Mouse (Mus musculus) T-cell, adult 66 days (primary cell): ENCODE measurements around the gene Cyp3a57. TPM values are rescaled to one million over a fixed set of nuclear protein-coding genes. Genes with fewer than 3 reads are reported as not detected.

ENCODE experiments used
- total RNA-seq, 2 experiments: library from RNA; stranded (reverse); gene quantifications; 3 replicates in 1 of 2; 4 replicates in 1 of 2; pipeline ENCODE4 v1.2.4; 2023

Gene Cyp3a57
- not detected for total RNA-seq

GRCm38 (mm10) chr5:145344941-145345340 lies at the start of gene Cyp3a57:
TSS of gene Cyp3a57 (plus strand) at chr5:145345279.

Other genes with a start within 250 kb of the Cyp3a57 start
- 100 to 1,000 TPM; 450 to 477 TPM for gene Arpc1b, start 231.1 kb upstream of the Cyp3a57 start, total RNA-seq
- gene Pdap1, start 205.0 kb upstream of the Cyp3a57 start, total RNA-seq: 10 to 100 TPM; 44.9 to 52.9 TPM
- gene Bud31, start 204.9 kb upstream of the Cyp3a57 start, total RNA-seq: 100 to 1,000 TPM; 211 to 259 TPM
- gene Ptcd1, start 178.2 kb upstream of the Cyp3a57 start, total RNA-seq: 10 to 100 TPM; 20.8 to 26.3 TPM
- 10 to 100 TPM; 42.1 to 48.9 TPM for gene Cpsf4, start 178.1 kb upstream of the Cyp3a57 start, total RNA-seq
- gene Atp5j2, start 153.2 kb upstream of the Cyp3a57 start, total RNA-seq: 100 to 1,000 TPM; 172 to 185 TPM
- 10 to 100 TPM; 41.0 to 41.3 TPM for gene Zkscan14, start 143.4 kb upstream of the Cyp3a57 start, total RNA-seq
- 10 to 100 TPM in 1 of 2 experiments, 1 to 10 TPM in 1; 8.2 to 10.3 TPM for gene Zkscan5, start 140.7 kb upstream of the Cyp3a57 start, total RNA-seq
- 10 to 100 TPM; 75.1 to 85.1 TPM for gene Zfp655, start 113.6 kb upstream of the Cyp3a57 start, total RNA-seq
- 10 to 100 TPM; 36.2 to 39.4 TPM for gene Zscan25, start 64.8 kb upstream of the Cyp3a57 start, total RNA-seq
- not detected for gene Cyp3a16, start 124.4 kb downstream of the Cyp3a57 start, total RNA-seq
- not detected for gene Cyp3a41b, start 239.5 kb downstream of the Cyp3a57 start, total RNA-seq